Mouse (Mus musculus): ENCODE data around the gene Itgb5.
A peak's percentile ranks its signal among the peaks of the same experiment; 100 is the strongest.

Itgb5 gene

GRCm38 (mm10) chr16:33940095-33940494 is 110.6 kb downstream of the Itgb5 start:
- no peak for DNase-seq (ENCODE audit: low spot score)

GRCm38 (mm10) chr16:33941271-33941781 is 111.9 kb downstream of the Itgb5 start:
- no peak for DNase-seq (ENCODE audit: low spot score)

DNA sequence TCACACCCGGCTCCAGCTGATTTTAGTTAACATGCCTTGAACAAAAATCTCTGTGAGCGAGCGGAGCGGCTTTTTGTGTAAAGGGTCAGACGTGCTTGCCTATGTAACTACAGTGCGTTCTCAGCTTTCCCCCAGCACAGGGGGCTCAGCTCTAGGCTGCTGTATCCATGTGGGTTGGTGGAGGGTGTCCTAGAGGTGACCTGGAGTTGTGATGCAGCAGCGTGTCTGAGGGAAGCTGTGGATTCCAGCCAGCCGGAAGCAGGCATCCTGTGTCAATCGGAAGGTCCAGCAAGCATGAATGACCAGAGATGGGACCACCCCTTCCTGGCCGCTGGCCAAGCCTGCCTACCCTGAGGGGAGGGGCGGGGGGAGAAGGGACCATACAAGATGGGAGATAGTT is 112.9 kb downstream of the Itgb5 start:
- no peak for DNase-seq (ENCODE audit: low spot score)

DNA sequence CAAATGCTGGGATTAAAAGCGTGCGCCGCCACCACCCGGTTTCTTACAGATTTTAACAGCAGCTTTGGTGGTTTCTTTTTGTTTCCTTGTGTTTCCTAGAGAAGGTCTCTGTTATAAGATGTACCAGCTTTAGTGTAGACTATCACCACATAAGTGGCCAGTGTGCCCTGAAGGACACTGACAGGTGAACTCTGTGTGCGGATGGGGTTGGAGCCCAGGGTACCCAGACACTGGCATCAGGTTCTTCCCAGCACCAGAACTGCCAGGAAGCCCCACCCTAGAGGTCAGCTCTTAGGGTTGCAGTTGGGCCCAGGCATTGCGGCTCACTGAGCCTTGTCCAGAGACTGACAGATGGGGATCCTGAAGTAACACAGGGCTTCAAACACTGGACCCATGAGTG is 113.9 kb downstream of the Itgb5 start:
- DNase-seq (ENCODE audit: low spot score) = no peak

DNA sequence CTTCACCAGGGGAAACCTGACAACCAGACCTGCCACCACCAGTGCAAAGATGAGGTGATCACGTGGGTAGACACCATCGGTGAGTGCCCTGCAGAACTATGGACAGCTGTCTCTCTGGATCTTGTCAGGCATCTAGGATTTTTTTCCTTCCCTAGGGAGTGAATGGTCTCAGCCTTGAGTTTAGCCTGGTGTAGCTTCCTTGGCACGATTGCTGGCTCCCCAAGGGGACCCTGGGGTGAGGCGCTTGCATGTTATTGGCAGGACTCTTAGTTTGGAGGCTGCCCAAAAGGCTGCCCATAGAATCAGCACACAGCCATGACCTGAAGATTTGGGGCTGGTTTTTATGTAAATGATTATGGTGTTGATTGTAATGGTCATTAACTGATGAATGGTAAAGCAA is 114.7 kb downstream of the Itgb5 start:
- no peak for DNase-seq (ENCODE audit: low spot score)

DNA sequence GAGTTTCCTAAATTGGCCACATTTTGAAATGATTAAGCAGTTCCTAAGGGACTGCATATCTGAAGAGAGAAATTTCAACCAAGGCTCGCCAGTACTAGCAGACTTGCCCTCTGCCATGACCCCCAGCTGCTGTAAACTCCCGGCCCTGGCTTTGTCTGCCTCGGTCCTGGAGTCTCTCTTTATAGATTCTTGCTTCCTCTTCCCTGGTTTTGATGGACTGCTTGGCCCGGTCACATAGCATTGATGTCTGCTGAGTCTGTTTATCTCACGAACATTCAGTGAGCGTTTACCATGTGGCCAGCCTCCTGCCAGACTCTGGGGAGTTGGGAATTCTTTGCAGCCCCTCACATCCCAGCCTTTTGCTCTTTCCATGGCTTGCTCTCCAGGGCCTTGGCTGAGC is 115.3 kb downstream of the Itgb5 start:
- no peak for DNase-seq (ENCODE audit: low spot score)

GRCm38 (mm10) chr16:33946021-33946420 is 116.6 kb downstream of the Itgb5 start:
- DNase-seq (ENCODE audit: low spot score) = no peak

GRCm38 (mm10) chr16:33947664-33948571 is 118.5 kb downstream of the Itgb5 start:
- DNase-seq (ENCODE audit: low spot score) = no peak

GRCm38 (mm10) chr16:33950386-33950785 is 120.9 kb downstream of the Itgb5 start:
- no peak for DNase-seq (ENCODE audit: low spot score)

DNA sequence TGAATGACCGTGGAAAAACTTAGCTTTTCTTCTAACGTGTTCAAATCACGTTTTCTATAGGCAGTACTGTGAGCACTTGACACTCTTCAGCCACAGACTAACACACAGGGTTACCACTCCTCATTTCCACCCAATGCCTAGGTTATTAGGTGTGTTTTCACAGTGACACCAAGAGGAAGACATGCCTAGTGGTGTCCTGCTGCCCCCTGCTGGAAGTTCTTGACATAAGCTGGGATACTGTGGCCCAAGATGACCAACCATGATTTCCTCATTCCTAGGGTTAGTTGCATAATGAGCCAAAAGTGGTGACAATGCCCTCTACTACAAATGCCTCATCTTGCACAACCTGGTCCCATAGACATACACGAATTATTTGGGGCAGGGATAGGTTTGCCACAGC is 121.4 kb downstream of the Itgb5 start:
- DNase-seq (ENCODE audit: low spot score) = peak; percentile 46

- no peak for DNase-seq (ENCODE audit: low spot score)
Observed at GRCm38 (mm10) chr16:33953008-33953407, 123.5 kb downstream of the Itgb5 start.

- DNase-seq (ENCODE audit: low spot score) = no peak
Observed at GRCm38 (mm10) chr16:33954793-33955192, 125.3 kb downstream of the Itgb5 start.

GRCm38 (mm10) chr16:33963509-33963908 is 134.0 kb downstream of the Itgb5 start:
- DNase-seq (ENCODE audit: low spot score) = no peak

DNA sequence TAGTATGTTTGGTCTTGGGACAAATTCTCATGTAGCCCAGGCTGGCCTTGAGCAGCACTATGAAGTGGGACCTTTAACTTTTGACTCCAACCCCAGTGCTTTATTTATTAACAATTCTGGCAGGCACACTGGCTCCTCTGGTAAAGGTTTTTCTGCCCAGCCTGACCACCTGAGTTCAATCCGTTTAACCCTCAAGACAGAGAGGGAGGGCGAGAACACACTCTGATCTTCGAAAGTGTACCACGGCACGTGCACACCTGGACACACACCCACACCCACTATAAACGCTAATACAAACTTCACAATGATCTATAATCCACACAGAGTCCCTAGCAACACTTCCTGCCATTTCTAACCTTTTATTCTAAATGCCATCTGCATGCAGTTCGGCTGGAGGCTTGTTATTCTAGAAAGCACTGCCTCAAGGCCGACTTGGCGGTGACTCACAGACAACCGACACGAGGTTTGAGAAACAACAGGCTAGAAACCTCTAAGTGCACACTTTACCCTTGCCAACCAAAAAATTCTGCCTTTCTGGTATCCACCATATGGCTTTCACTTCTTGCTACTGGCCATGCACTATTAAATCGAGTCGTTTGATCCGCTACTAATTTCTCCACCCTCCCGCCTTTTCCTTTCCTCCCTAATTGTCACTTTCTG is 136.5 kb downstream of the Itgb5 start:
- no peak for DNase-seq (ENCODE audit: low spot score)

- peak; percentile 72 for DNase-seq (ENCODE audit: low spot score)
Observed at GRCm38 (mm10) chr16:33966538-33967282, 137.2 kb downstream of the Itgb5 start, which contains the start of gene Umps. Gene Umps (minus strand): TSS chr16:33967038.

- no peak for DNase-seq (ENCODE audit: low spot score)
Observed at GRCm38 (mm10) chr16:33967283-33967640, 137.8 kb downstream of the Itgb5 start.

- DNase-seq (ENCODE audit: low spot score) = no peak
Observed at GRCm38 (mm10) chr16:33979855-33980254, 150.4 kb downstream of the Itgb5 start.

GRCm38 (mm10) chr16:33983712-33984111 is 154.2 kb downstream of the Itgb5 start:
- no peak for DNase-seq (ENCODE audit: low spot score)

- no peak for DNase-seq (ENCODE audit: low spot score)
Observed at GRCm38 (mm10) chr16:33985372-33985771, 155.9 kb downstream of the Itgb5 start.

GRCm38 (mm10) chr16:33986993-33987392 is 157.5 kb downstream of the Itgb5 start:
- DNase-seq (ENCODE audit: low spot score) = no peak

DNA sequence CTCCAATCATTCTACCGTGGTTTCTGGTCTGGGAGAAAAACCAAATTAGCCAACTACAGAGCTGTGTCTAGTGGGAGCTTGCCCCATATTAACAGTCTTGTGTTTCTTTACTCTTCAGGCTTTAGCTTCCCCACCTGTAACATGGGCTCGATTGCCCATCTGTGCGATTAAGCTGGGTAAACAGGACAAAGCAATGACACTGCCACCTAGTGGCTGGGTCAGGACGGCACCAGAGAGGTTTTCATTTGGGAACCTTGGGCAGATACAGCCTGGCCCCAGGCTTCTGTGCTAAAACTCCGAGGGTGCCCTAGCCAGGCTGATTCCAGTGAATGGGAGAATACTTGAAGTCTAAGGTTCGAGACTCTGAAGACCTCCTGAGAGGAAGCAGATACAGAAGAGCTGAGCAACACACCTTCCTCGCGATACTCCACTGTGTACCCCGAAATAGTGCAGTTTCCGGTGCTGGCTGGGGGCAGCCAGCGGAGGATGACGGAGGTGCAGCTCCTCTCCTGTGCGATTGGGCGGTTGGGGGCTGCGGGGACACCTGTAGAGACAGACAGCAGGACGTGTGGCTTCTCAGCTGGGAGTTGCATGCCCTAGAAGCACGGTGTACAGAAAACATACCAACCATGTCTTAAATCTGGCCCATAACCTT is 159.0 kb downstream of the Itgb5 start:
- DNase-seq (ENCODE audit: low spot score) = peak; percentile 54

GRCm38 (mm10) chr16:33989106-33989505 is 159.6 kb downstream of the Itgb5 start:
- no peak for DNase-seq (ENCODE audit: low spot score)
